Mouse (Mus musculus) stomach, embryonic 16.5 days (tissue): ENCODE measurements at regions not wholly inside any gene's neighbourhood (a gene's known extent, or its start where the extent isn't known, plus 50 kb on each side); places are given as distances from the start of the nearest gene placed in this dataset.
A peak's percentile ranks its signal among the peaks of the same experiment; 100 is the strongest.

Source experiments
- ATAC-seq: fragments of 200-750 bp; cut with Nextera tagmentation; 2 replicates; pipeline ENCODE4 v1.8.0; 2017; ENCODE audit warnings: moderate number of reproducible peaks, moderate TSS enrichment; ENCODE audit not compliant: insufficient read depth, low FRiP score
- H3K27ac ChIP-seq: fragments of 300-500 bp; sonication (generic); 2 replicates; pipeline ENCODE4 v1.5.1; 2014; ENCODE audit warnings: low read length
- H3K27me3 ChIP-seq: fragments of 300-500 bp; sonication (generic); 2 replicates; pipeline ENCODE4 v1.6.1; 2014; ENCODE audit warnings: low read length, control low read depth, mixed read lengths; ENCODE audit not compliant: control insufficient read depth, insufficient read depth
- H3K36me3 ChIP-seq: fragments of 300-500 bp; sonication (generic); 2 replicates; pipeline ENCODE4 v1.6.1; 2014; ENCODE audit warnings: low read length; ENCODE audit not compliant: control insufficient read depth, insufficient read depth
- H3K4me1 ChIP-seq: fragments of 300-500 bp; sonication (generic); 2 replicates; pipeline ENCODE4 v1.6.1; 2014; ENCODE audit warnings: low read length, control low read depth, mixed read lengths; ENCODE audit not compliant: control insufficient read depth, insufficient read depth
- H3K4me2 ChIP-seq: fragments of 300-500 bp; sonication (generic); 2 replicates; pipeline ENCODE4 v1.6.1; 2014; ENCODE audit warnings: low read depth, low read length, mixed read lengths
- H3K4me3 ChIP-seq: fragments of 300-500 bp; sonication (generic); replicated peaks from 2 replicates; pipeline ENCODE4 v1.5.1; 2014; ENCODE audit warnings: mild to moderate bottlenecking, low read length
- H3K9ac ChIP-seq: fragments of 300-500 bp; sonication (generic); 2 replicates; pipeline ENCODE4 v1.6.1; 2014; ENCODE audit warnings: low read length
- H3K9me3 ChIP-seq: fragments of 300-500 bp; sonication (generic); replicated peaks from 2 replicates; pipeline ENCODE4 v1.6.1; 2016; ENCODE audit warnings: low read length, control low read depth; ENCODE audit not compliant: control insufficient read depth
- WGBS: fragments of 180-500 bp; shearing (Covaris S2); extraction: QIAGEN DNeasy Blood & Tissue Kit; methylation state at CpG from one replicate; pipeline ENCODE4 v1.1.7; 2014; 5-methylcytosine and 5-hydroxymethylcytosine counted together

- 45% methylated on average over 6 of the region's 6 CpGs for WGBS
- no peak overlapping the region for H3K4me2 ChIP-seq
- ATAC-seq: no peak
Measured at GRCm38 (mm10) chr1:155028147-155028546, 71.3 kb downstream of the Ier5 start.

GRCm38 (mm10) chr1:155027583-155027982, 71.9 kb downstream of the Ier5 start:
- Histone ChIP-seq H3K36me3 (no peaks in the 10 kb centered on the region), H3K4me2 (peak overlapping the region; percentile 3; the same call in 1 of the 2 replicates), H3K4me3 (no peak overlapping the region), H3K27me3 (no peaks in the 10 kb centered on the region), H3K27ac (no peak overlapping the region), H3K9me3 (0 out of 2 replicates have a peak, but pooled peaks cover 4% of the 10 kb centered on the region), H3K9ac (no peak overlapping the region), H3K4me1 (no peaks in the 10 kb centered on the region)
- WGBS: 23% methylated on average over 8 of the region's 8 CpGs
- peak; percentile 61 for ATAC-seq

More at GRCm38 (mm10) chr1:155028147-155028546, 71.3 kb downstream of the Ier5 start:
- H3K27me3 ChIP-seq: no peaks in the 10 kb centered on the region
- no peak overlapping the region for H3K4me3 ChIP-seq
- no peak overlapping the region for H3K9ac ChIP-seq
- H3K27ac ChIP-seq: no peak overlapping the region
- no peaks in the 10 kb centered on the region for H3K4me1 ChIP-seq
- 0 out of 2 replicates have a peak, but pooled peaks cover 4% of the 10 kb centered on the region for H3K9me3 ChIP-seq
- H3K36me3 ChIP-seq: no peaks in the 10 kb centered on the region

GRCm38 (mm10) chr1:155025862-155026478, 73.5 kb downstream of the Ier5 start:
- H3K27ac ChIP-seq: no peak overlapping the region
- H3K4me2 ChIP-seq: no peak overlapping the region
- no peaks in the 10 kb centered on the region for H3K4me1 ChIP-seq
- H3K27me3 ChIP-seq: no peaks in the 10 kb centered on the region
- H3K36me3 ChIP-seq: no peaks in the 10 kb centered on the region
- H3K9ac ChIP-seq: no peak overlapping the region
- ATAC-seq: no peak
- WGBS: 21% methylated on average over 5 of the region's 5 CpGs
- no peaks in the 10 kb centered on the region for H3K9me3 ChIP-seq
- H3K4me3 ChIP-seq: no peak overlapping the region

GRCm38 (mm10) chr1:155023324-155023723, 76.1 kb downstream of the Ier5 start:
- 75% methylated on average over 11 of the region's 11 CpGs for WGBS
- H3K27me3 ChIP-seq: no peaks in the 10 kb centered on the region

GRCm38 (mm10) chr1:155015669-155016068, 83.8 kb downstream of the Ier5 start:
- H3K9me3 ChIP-seq: no peaks in the 10 kb centered on the region
- no peak overlapping the region for H3K4me3 ChIP-seq
- no peak overlapping the region for H3K4me2 ChIP-seq
- no peaks in the 10 kb centered on the region for H3K27me3 ChIP-seq
- ATAC-seq: no peak
- no peaks in the 10 kb centered on the region; the same call in 1 of the 2 replicates for H3K4me1 ChIP-seq
- 87% methylated on average over 3 of the region's 3 CpGs for WGBS
- no peaks in the 10 kb centered on the region for H3K36me3 ChIP-seq
- no peak overlapping the region for H3K27ac ChIP-seq
- no peak overlapping the region for H3K9ac ChIP-seq

More at GRCm38 (mm10) chr1:155023324-155023723, 76.1 kb downstream of the Ier5 start:
- Histone ChIP-seq H3K36me3 (no peaks in the 10 kb centered on the region), H3K9me3 (no peaks in the 10 kb centered on the region), H3K4me3 (no peak overlapping the region), H3K4me1 (no peaks in the 10 kb centered on the region), H3K27ac (no peak overlapping the region), H3K9ac (no peak overlapping the region), H3K4me2 (no peak overlapping the region)
- no peak for ATAC-seq

- no peaks in the 10 kb centered on the region for H3K9me3 ChIP-seq
- no peaks in the 10 kb centered on the region for H3K27me3 ChIP-seq
- no peak overlapping the region for H3K9ac ChIP-seq
- no peaks in the 10 kb centered on the region for H3K36me3 ChIP-seq
- no peak for ATAC-seq
- H3K27ac ChIP-seq: no peak overlapping the region
- no peak overlapping the region for H3K4me3 ChIP-seq
- no peak overlapping the region for H3K4me2 ChIP-seq
- H3K4me1 ChIP-seq: no peaks in the 10 kb centered on the region; the same call in 1 of the 2 replicates
- WGBS: 78% methylated on average over 3 of the region's 3 CpGs
Measured at GRCm38 (mm10) chr1:155014944-155015343, 84.5 kb downstream of the Ier5 start.

GRCm38 (mm10) chr1:155013784-155014183, 85.7 kb downstream of the Ier5 start:
- Histone ChIP-seq H3K36me3 (no peaks in the 10 kb centered on the region), H3K27me3 (no peaks in the 10 kb centered on the region), H3K4me1 (no peaks in the 10 kb centered on the region; the same call in 1 of the 2 replicates), H3K4me3 (no peak overlapping the region), H3K4me2 (no peak overlapping the region), H3K27ac (no peak overlapping the region), H3K9ac (no peak overlapping the region), H3K9me3 (no peaks in the 10 kb centered on the region)
- WGBS: 41% methylated on average over 4 of the region's 4 CpGs
- ATAC-seq: peak; percentile 48; the same call in 1 of the 2 replicates

- Histone ChIP-seq H3K27ac (no peak overlapping the region), H3K27me3 (no peaks in the 10 kb centered on the region), H3K4me1 (no peaks in the 10 kb centered on the region; the same call in 1 of the 2 replicates), H3K36me3 (no peaks in the 10 kb centered on the region), H3K9me3 (no peaks in the 10 kb centered on the region), H3K4me3 (no peak overlapping the region), H3K9ac (no peak overlapping the region), H3K4me2 (no peak overlapping the region)
- no peak for ATAC-seq
- 29% methylated on average over 4 of the region's 4 CpGs for WGBS
Measured at GRCm38 (mm10) chr1:155013361-155013760, 86.1 kb downstream of the Ier5 start.

- 19% methylated on average over 16 of the region's 16 CpGs for WGBS
Measured at GRCm38 (mm10) chr1:155006539-155007486, 92.6 kb downstream of the Ier5 start.

More at GRCm38 (mm10) chr1:155006539-155007486, 92.6 kb downstream of the Ier5 start:
- Histone ChIP-seq H3K4me1 (no peaks in the 10 kb centered on the region), H3K27me3 (no peaks in the 10 kb centered on the region), H3K9ac (no peak overlapping the region), H3K4me2 (no peak overlapping the region), H3K36me3 (no peaks in the 10 kb centered on the region), H3K27ac (no peak overlapping the region), H3K4me3 (no peak overlapping the region), H3K9me3 (no peaks in the 10 kb centered on the region)
- ATAC-seq: peak; percentile 78; the same call in 1 of the 2 replicates
